Mouse (Mus musculus) liver, embryonic 15.5 days (tissue): ENCODE measurements at regions not wholly inside any gene's neighbourhood (a gene's known extent, or its start where the extent isn't known, plus 50 kb on each side); places are given as distances from the start of the nearest gene placed in this dataset.

Experiments
- ATAC-seq: fragments of 200-750 bp; cut with Nextera tagmentation; 2 replicates; pipeline ENCODE4 v1.8.0; 2017; ENCODE audit warnings: moderate number of reproducible peaks, mild to moderate bottlenecking, moderate library complexity; ENCODE audit not compliant: insufficient read depth
- H3K27ac ChIP-seq: fragments of 300-500 bp; sonication (generic); replicated peaks from 2 replicates; pipeline ENCODE4 v1.5.1; 2015; ENCODE audit warnings: mild to moderate bottlenecking, inconsistent platforms
- H3K27me3 ChIP-seq: fragments of 300-500 bp; sonication (generic); 2 replicates; pipeline ENCODE4 v1.6.1; 2015; ENCODE audit warnings: mild to moderate bottlenecking, inconsistent platforms
- H3K36me3 ChIP-seq: fragments of 300-500 bp; sonication (generic); replicated peaks from 2 replicates; pipeline ENCODE4 v1.6.1; 2015; ENCODE audit warnings: moderate library complexity, mild to moderate bottlenecking, inconsistent platforms
- H3K4me1 ChIP-seq: fragments of 300-500 bp; sonication (generic); replicated peaks from 2 replicates; pipeline ENCODE4 v1.6.1; 2015; ENCODE audit warnings: inconsistent platforms
- H3K4me2 ChIP-seq: fragments of 300-500 bp; sonication (generic); 2 replicates; pipeline ENCODE4 v1.6.1; 2015; ENCODE audit warnings: moderate library complexity, mild to moderate bottlenecking, inconsistent platforms
- H3K4me3 ChIP-seq: fragments of 300-500 bp; sonication (generic); replicated peaks from 2 replicates; pipeline ENCODE4 v1.5.1; 2015; ENCODE audit warnings: mild to moderate bottlenecking, inconsistent platforms
- H3K9ac ChIP-seq: fragments of 300-500 bp; sonication (generic); 2 replicates; pipeline ENCODE4 v1.6.1; 2015; ENCODE audit warnings: moderate library complexity, mild to moderate bottlenecking, inconsistent platforms
- H3K9me3 ChIP-seq: fragments of 300-500 bp; sonication (generic); replicated peaks from 2 replicates; pipeline ENCODE4 v1.6.1; 2016; ENCODE audit warnings: inconsistent platforms
- WGBS: fragments of 180-500 bp; shearing (Covaris S2); methylation state at CpG from one replicate; pipeline ENCODE4 v1.1.7; 2015; ENCODE audit warnings: mixed read lengths; ENCODE audit not compliant: insufficient replicate concordance; 5-methylcytosine and 5-hydroxymethylcytosine counted together

DNA sequence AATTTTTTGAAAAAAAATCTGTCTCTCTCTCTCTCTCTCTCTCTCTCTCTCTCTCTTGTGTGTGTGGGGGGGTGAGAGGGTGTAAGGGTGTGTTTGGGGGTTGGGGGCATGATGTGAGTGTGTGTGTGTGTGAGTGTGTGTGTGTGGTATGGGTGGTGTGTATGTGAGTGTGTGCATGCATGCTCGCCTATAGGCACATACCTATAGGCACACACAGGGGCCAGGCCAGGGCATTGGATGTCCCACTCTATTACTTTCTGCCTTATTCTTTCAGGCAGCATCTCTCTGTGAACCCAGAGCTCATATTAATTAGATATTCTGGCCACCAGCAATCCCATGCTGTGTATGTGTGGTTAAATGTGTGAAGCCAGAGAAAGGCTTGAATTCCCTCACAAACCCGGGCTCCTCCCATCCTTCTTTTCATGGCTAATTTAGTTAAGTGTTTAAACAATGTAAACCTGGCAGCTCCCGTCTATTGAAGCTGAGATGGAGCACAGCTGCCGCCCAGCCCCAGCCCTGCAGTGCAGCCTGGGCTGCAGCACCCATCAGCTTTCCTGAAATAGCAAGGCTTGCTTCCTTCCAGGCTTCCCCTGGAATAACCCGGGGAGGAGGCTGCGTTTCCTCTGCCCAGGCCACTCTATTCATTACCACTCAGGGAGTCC is 288.8 kb upstream of the Zfp637 start:
- no peak overlapping the region for H3K9ac ChIP-seq
- no peak overlapping the region for H3K27ac ChIP-seq
- no peaks in the 10 kb centered on the region for H3K9me3 ChIP-seq
- WGBS = 18% methylated on average over 6 of the region's 6 CpGs
- no peaks in the 10 kb centered on the region for H3K36me3 ChIP-seq
- no peak overlapping the region for H3K4me3 ChIP-seq
- H3K4me2 ChIP-seq = no peak overlapping the region
- no peak for ATAC-seq
- H3K4me1 ChIP-seq = no peaks in the 10 kb centered on the region
- H3K27me3 ChIP-seq = no peaks in the 10 kb centered on the region

DNA sequence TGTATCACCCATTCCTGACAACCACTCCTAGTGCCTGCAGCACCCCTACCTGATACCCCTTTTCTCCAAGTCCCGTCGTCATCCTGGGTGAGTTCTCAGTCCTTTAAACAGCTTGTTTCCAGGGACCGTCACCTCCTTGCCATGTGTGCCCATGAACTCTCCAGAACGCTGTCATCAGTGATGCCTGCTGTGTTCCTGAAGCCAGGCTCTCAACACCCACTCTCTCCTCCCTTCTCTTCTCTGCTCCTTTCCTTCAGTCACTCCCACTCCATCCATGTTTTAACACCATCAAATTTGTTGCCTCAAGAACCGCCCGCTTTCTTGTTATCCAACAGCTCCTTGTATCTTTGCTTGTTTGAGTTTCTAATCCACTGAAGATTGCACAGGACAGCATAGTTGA is 277.8 kb upstream of the Zfp637 start:
- 69% methylated on average over 6 of the region's 6 CpGs for WGBS
- Histone ChIP-seq H3K27me3 (no peaks in the 10 kb centered on the region), H3K27ac (no peak overlapping the region), H3K9ac (no peak overlapping the region), H3K9me3 (no peaks in the 10 kb centered on the region), H3K4me1 (no peaks in the 10 kb centered on the region), H3K4me3 (no peak overlapping the region), H3K4me2 (no peak overlapping the region), H3K36me3 (no peaks in the 10 kb centered on the region)
- no peak for ATAC-seq

DNA sequence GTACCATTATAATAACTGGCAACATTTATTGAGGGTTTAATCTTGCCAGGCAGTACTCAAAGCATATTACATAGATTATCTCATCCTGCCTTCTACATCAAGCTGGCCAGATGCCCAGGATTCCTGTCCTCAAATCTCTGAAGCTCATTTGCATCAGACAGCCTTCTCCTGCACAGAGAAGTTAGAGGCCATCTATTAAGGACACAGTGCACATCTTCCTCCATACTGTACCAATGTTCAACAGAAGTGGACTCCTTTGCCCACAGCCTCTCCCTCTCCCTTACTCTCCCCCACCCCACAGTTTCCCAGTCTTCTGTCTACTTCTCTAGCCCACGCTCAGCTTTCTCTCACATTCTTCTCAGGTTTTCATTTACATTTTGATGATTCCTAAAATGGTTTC is 277.3 kb upstream of the Zfp637 start:
- 52% methylated on average over 1 of the region's 1 CpGs for WGBS
- H3K9ac ChIP-seq = no peak overlapping the region
- no peaks in the 10 kb centered on the region for H3K36me3 ChIP-seq
- H3K9me3 ChIP-seq = no peaks in the 10 kb centered on the region
- H3K27ac ChIP-seq = no peak overlapping the region
- no peak overlapping the region for H3K4me3 ChIP-seq
- no peaks in the 10 kb centered on the region for H3K27me3 ChIP-seq
- H3K4me2 ChIP-seq = no peak overlapping the region
- H3K4me1 ChIP-seq = no peaks in the 10 kb centered on the region
- ATAC-seq = no peak

DNA sequence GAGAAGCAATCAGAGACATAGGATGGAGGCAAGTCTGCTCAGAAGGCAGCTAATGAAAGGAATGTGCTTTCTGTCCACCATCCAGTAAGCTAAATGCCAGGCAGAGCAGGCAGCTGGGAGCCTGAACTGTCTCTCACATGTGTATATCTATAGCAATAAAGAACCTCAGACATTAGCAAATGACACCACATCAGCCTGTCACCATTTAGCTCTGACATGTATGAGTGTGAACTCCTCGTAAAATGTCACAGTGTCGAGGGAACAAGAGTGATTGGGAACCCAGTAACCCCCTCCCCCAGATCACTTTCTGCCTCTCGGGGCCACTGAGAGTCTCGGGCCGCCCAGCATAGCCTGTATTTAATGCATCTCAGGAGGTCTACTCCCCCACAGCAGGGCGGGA is 274.2 kb upstream of the Zfp637 start:
- Histone ChIP-seq H3K4me3 (no peak overlapping the region), H3K27ac (no peak overlapping the region), H3K27me3 (no peaks in the 10 kb centered on the region), H3K36me3 (no peaks in the 10 kb centered on the region), H3K9me3 (no peaks in the 10 kb centered on the region), H3K9ac (no peak overlapping the region), H3K4me1 (no peaks in the 10 kb centered on the region), H3K4me2 (no peak overlapping the region)
- WGBS = 48% methylated on average over 6 of the region's 6 CpGs
- ATAC-seq = no peak

DNA sequence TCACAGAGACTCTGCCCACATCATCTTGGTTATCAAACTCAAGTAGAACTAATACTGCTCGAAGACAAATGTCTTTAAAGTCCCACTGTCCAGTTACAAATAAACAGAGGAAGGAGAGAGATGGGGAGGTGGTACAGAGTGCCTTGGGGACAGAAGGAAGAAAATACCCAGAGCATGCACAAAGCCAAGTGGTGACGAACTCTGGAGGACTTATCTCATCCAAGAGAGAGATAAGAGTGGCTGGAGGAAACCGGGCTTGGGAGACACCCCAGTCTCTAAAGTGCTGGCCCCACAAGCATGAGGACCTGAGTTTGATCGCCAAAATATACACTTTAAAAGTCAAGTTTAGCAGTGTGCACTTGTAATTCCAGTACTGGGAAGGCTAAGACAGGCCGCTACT is 273.3 kb upstream of the Zfp637 start:
- no peak overlapping the region for H3K4me2 ChIP-seq
- no peaks in the 10 kb centered on the region for H3K4me1 ChIP-seq
- no peak for ATAC-seq
- WGBS = 43% methylated on average over 5 of the region's 5 CpGs
- H3K9ac ChIP-seq = no peak overlapping the region
- H3K27ac ChIP-seq = no peak overlapping the region
- H3K9me3 ChIP-seq = no peaks in the 10 kb centered on the region
- H3K36me3 ChIP-seq = no peaks in the 10 kb centered on the region
- no peak overlapping the region for H3K4me3 ChIP-seq
- H3K27me3 ChIP-seq = no peaks in the 10 kb centered on the region

DNA sequence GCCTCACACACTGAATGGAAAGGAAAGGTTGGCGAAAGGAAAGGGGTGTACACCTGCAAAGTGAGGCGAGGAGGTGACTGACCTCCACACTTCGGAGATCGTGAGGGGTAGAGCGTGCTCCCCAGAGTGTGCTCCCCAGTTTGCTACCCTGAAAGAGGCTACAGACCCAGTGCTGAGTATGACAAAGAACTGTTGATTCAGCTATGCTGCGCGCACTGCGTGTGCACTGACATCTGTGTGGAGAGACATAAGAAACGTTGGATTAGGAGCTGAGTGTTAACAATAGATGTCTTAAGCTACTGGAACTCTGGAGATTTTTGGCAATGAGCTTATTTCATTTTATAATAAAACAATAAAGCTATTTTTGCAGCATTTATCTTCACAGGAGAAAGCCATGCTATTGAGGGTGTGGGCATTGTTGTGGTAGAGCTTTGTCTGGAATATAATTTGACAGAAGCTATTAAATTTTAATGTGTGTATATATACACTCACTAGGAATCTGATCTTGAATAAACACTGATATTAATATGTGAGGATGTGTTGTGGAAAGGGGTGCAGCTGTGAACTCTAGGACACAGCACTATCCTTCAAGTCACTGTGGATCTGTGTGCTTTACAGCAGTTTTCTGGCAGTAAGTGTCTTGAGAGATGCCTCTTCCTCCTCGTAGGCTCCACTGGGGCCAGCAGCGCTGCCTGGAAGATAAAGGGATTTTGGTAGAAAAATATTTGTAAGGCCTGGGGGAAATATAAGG is 271.2 kb upstream of the Zfp637 start:
- no peak overlapping the region for H3K4me3 ChIP-seq
- H3K36me3 ChIP-seq = no peaks in the 10 kb centered on the region
- WGBS = 76% methylated on average over 11 of the region's 11 CpGs
- H3K27me3 ChIP-seq = no peaks in the 10 kb centered on the region
- H3K27ac ChIP-seq = no peak overlapping the region
- H3K4me1 ChIP-seq = no peaks in the 10 kb centered on the region
- ATAC-seq = no peak
- H3K9me3 ChIP-seq = no peaks in the 10 kb centered on the region
- no peak overlapping the region for H3K9ac ChIP-seq
- no peak overlapping the region for H3K4me2 ChIP-seq

DNA sequence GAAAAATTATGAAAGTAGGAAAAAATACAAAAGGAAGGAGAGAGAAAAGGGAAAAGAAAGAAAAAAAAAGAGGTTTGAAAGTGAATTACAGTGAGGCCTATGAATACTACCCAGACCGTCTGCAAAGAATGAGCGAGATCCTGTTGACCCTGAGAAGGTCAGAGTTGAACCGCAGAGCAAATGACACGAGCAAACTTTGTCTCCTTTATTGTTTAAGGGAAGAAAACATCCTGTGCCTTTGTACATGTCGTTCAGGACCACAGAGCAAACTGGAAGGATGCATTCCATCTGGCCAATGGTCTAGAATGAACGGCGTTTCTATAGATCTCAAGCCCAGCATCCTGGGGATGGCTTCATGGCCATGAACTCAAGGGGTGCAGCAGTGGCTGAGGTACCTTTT is 270.6 kb upstream of the Zfp637 start:
- Histone ChIP-seq H3K27me3 (no peaks in the 10 kb centered on the region), H3K9ac (no peak overlapping the region), H3K36me3 (no peaks in the 10 kb centered on the region), H3K4me2 (no peak overlapping the region), H3K27ac (no peak overlapping the region), H3K4me3 (no peak overlapping the region), H3K4me1 (no peaks in the 10 kb centered on the region), H3K9me3 (no peaks in the 10 kb centered on the region)
- 46% methylated on average over 7 of the region's 7 CpGs for WGBS
- ATAC-seq = no peak

DNA sequence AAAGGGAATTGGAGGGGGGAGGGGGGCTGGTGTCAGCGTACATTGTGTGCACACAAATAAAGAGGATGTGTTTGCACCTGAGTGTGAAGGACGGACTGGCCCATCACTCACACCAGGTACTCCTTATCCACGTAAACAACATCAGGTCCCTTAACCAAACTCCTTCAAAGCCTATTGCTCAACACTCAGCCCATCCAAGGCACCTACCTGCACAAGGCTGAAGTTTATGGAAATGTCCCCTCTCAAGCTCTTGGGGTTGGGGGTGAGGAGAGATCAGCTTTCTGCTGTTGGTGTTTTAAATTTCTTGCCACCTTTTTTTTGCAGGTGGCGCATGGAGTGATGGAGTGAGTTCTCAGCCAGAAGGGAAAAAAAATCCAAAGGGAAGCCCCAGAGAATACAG is 270.2 kb upstream of the Zfp637 start:
- H3K27me3 ChIP-seq = no peaks in the 10 kb centered on the region
- ATAC-seq = no peak
- H3K4me2 ChIP-seq = no peak overlapping the region
- WGBS = 61% methylated on average over 4 of the region's 4 CpGs
- no peak overlapping the region for H3K27ac ChIP-seq
- H3K36me3 ChIP-seq = no peaks in the 10 kb centered on the region
- no peaks in the 10 kb centered on the region for H3K9me3 ChIP-seq
- H3K9ac ChIP-seq = no peak overlapping the region
- no peak overlapping the region for H3K4me3 ChIP-seq
- H3K4me1 ChIP-seq = no peaks in the 10 kb centered on the region

DNA sequence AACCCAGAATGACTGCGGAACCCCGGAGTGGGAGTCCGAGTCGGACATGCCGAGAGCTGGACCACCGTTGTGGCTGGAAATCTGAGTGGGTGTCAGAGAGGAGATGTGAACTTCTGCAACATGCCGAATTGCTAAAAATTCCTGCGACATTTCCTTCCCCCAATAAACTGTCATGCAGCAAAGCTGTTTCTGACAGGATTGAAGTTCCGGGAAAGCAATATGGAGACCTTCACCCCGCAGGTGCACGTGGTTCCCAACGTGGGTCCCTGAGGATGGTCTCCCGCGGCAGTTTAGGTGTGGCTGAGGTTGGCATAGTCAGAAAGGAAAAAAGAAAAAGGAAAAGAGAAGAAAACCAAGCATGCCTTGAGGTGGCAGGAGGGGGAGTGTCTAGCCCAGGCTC is 269.0 kb upstream of the Zfp637 start:
- Histone ChIP-seq H3K36me3 (no peaks in the 10 kb centered on the region), H3K27ac (no peak overlapping the region), H3K27me3 (no peaks in the 10 kb centered on the region), H3K4me1 (no peaks in the 10 kb centered on the region), H3K4me2 (no peak overlapping the region), H3K4me3 (no peak overlapping the region), H3K9me3 (no peaks in the 10 kb centered on the region), H3K9ac (no peak overlapping the region)
- 76% methylated on average over 14 of the region's 14 CpGs for WGBS
- ATAC-seq = no peak

DNA sequence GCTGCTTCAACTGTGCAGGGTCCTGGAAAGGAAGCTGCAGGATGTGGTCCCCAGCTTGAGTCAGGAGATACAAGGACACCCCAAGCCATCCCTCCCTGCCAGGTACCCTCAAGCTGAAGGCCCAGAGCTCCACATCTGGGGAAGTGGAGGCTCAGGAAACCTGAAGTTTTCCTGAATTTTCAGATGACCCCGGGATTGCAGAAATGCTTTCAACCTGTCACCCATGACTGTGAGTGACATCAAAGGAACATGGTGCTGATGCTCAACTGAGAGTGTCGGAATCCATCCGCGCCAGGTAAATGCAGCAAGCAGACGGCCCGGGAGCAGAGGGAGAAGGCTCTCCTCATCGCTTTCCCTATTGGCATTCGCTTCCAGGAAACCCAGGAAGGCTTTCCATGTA is 267.6 kb upstream of the Zfp637 start:
- H3K36me3 ChIP-seq = no peaks in the 10 kb centered on the region
- H3K4me3 ChIP-seq = no peak overlapping the region
- WGBS = 78% methylated on average over 8 of the region's 8 CpGs
- H3K4me2 ChIP-seq = no peak overlapping the region
- no peak for ATAC-seq
- H3K27me3 ChIP-seq = no peaks in the 10 kb centered on the region
- H3K9ac ChIP-seq = no peak overlapping the region
- no peaks in the 10 kb centered on the region for H3K9me3 ChIP-seq
- no peaks in the 10 kb centered on the region for H3K4me1 ChIP-seq
- H3K27ac ChIP-seq = no peak overlapping the region

DNA sequence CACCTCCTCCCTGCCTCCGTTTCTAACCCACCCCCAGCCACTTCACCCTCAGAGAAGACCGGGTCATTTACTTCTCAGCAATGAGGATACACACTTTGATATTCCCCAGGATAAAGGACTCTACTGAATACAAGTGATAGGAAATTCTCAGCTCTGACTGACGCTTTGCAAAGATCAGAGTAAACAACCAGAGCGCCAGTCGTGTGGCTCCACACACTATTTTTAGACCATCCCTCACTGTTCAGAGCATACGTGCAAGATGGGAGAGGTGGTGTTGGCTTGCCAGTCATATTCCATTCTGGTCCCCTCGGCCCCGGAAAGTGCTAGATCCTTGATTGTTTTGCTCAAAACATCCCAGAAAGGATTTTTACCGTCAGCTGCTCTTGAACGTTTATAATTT is 266.8 kb upstream of the Zfp637 start:
- H3K27ac ChIP-seq = no peak overlapping the region

DNA sequence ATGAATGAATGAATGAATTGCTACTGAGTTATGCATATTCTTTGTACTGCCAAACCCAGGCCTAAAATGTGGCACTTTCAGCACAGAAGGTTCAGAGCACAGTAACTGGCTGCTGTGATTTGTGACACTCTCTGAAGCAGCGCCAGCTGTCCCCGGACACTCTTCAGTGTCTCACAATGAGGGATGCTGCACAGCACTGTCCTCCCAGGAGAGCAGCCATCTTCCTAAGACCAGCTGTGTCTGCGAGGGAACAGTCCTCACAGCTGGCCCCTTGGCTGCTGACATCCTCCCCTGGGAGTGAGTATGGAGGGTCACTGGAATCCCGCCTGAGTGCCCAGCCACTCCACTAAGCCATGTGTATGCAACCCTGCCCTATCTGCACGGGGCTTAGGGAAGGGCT is 265.9 kb upstream of the Zfp637 start:
- Histone ChIP-seq H3K36me3 (no peaks in the 10 kb centered on the region), H3K9me3 (no peaks in the 10 kb centered on the region), H3K27ac (no peak overlapping the region), H3K4me2 (no peak overlapping the region), H3K4me1 (no peaks in the 10 kb centered on the region), H3K27me3 (no peaks in the 10 kb centered on the region), H3K4me3 (no peak overlapping the region), H3K9ac (no peak overlapping the region)
- no peak for ATAC-seq
- whole genome bisulfite sequencing = 58% methylated on average over 5 of the region's 5 CpGs

More for the DNA sequence above, 266.8 kb upstream of the Zfp637 start:
- no peaks in the 10 kb centered on the region for H3K36me3 ChIP-seq
- H3K4me3 ChIP-seq = no peak overlapping the region
- ATAC-seq = no peak
- H3K4me2 ChIP-seq = no peak overlapping the region
- WGBS = 50% methylated on average over 10 of the region's 10 CpGs
- no peaks in the 10 kb centered on the region for H3K27me3 ChIP-seq
- no peaks in the 10 kb centered on the region for H3K9me3 ChIP-seq
- H3K9ac ChIP-seq = no peak overlapping the region
- no peaks in the 10 kb centered on the region for H3K4me1 ChIP-seq
